Mouse (Mus musculus) spleen, adult 2 months (tissue): ENCODE data around the gene Pex7.

Experiments used
- CTCF ChIP-seq: fragments of 200-500 bp; IDR thresholded peaks from 2 replicates; pipeline ENCODE4 v1.5.1; 2011; ENCODE audit warnings: mild to moderate bottlenecking, inconsistent platforms; ENCODE audit not compliant: insufficient read depth, insufficient read length, insufficient replicate concordance; ENCODE audit errors: extremely low read depth
- POLR2A ChIP-seq: fragments of 200-500 bp; IDR thresholded peaks from 2 replicates; pipeline ENCODE4 v1.6.1; 2011; ENCODE audit warnings: low read depth, low read length, inconsistent platforms

DNA sequence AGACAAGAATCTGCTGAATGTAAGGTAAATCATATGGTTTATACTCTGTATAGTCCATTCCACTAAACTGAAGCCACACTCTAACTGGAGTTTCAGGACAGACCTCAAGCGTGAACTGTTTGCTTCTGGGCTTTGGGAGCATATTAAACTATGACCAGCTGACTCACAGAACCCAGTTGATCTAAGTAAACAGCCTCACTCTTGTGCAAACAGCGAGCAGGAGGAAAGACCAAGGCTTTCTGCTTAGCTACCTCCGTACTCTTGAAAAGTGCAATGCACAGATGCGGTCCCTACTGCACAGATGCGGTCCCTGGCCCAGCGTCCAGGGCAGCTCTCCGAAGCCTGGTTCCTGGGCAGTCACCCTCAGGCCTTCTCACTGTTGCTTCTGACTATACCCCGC is 30.2 kb downstream of the Pex7 start:
- TF ChIP-seq CTCF (no peak), POLR2A (no peak)
